Mouse (Mus musculus): ENCODE data around the gene Gdf15. TPM values are rescaled to one million over a fixed set of nuclear protein-coding genes. Genes with fewer than 3 reads are reported as not detected.
A peak's percentile ranks its signal among the peaks of the same experiment; 100 is the strongest.

Gdf15 gene
- total RNA-seq, 2 experiments from 2014 or later = 0.33 TPM; not detected in 1

DNA sequence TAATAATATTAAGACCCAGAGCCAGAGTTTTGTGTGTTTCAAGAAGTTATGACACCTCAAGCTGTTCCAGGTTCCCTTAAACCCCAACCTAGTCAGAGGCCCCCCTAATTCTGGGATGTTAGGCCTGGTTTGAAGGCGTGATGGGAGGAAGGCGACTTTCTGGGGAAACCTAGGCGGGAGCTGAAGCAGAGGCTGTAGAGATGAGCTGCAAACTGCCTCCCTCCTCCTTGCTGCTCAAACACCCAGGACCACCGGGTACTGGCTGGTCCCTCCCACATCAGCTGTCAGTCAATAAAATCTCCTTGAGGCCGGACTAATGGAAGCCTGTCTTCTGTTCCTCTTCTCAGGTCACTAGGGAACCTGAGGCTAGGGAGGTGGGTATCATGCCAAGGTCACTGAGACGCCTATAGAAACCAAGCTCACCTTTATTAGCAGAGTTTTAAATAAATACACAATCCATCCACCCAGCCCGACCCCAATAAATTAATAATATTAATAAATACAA lies 3.2 kb downstream of the Gdf15 start:
- DNase-seq = no peak

DNA sequence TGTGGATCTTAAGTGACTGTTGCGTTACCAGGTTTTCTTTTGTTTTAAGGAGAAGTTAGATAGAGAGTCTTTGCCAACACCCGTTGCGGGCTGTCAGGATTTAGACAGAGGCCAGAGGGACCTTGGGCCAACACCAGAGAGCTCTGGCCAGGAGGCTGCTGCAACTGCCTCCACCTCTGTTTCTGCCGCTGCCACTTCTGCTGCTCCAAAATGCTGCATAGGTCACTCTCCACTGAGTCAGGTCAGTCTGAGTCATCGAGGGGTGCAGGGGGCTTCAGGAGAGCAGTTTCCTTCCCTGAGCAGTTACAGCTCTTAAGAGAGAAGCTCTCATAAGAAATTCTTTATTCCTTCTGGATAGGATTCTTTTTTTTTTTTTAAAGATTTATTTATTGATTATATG lies 5.2 kb downstream of the Gdf15 start:
- no peak for DNase-seq

DNA sequence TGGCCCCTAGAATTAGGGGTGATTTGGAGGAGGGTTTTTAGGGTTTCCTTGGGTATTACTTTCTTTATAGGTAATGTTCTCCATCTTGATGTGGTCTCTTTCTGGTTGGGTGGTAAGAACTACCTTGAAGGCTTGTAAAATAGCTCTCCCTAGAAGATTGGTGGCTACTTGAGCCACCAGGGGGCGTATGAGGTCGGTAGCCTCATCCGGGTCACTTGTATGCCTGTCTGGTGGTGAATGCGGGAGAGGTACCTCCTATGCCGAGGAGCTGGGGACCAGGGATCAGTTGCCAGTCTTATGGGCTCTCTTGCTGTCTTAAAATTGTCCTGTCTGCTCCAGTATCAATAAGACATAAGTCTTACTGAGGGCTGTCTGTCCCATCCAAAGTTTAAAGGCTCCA lies 7.2 kb downstream of the Gdf15 start:
- DNase-seq = no peak

DNA sequence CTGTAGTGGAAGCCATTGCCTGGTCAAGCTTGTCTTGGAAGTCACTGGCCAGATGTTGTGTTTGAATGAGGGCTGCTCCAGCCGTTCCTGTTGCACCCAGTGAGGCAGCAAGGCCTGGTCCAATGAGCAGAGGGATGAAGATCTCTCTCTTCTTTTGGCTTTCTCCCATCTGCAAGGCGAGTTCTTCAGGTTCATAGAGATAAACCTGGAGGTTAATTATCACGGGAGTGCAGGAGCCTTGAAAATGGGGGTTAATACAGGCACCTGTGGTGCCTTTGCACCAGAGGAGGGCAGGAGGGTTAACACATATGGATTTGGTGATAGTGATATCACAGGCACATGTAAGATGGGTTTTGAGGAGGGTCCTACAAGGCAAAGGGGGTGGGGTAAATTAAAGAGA lies 10.0 kb downstream of the Gdf15 start:
- DNase-seq = no peak

DNA sequence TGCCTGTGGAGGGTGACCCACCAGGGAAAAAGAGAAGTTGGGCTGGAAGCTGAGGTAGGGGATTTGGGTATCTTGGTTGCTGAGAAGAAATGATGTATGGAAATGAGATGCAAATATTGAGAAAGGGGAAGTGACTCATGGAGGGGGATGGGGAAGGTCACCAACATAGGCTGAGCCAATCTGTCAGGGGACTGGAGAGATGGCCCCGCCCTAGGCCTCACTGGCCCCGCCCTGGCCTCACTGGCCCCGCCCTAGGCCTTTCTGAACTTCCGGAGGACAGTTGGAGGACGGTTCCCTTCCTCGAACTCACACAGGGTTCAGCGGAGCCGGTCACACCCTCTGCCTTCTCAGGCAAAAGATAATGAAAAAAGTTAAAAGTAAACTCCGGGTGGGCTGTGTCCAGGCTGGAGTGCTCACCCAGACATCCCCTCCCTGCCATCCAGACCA lies 13.3 kb downstream of the Gdf15 start:
- no peak for DNase-seq

DNA sequence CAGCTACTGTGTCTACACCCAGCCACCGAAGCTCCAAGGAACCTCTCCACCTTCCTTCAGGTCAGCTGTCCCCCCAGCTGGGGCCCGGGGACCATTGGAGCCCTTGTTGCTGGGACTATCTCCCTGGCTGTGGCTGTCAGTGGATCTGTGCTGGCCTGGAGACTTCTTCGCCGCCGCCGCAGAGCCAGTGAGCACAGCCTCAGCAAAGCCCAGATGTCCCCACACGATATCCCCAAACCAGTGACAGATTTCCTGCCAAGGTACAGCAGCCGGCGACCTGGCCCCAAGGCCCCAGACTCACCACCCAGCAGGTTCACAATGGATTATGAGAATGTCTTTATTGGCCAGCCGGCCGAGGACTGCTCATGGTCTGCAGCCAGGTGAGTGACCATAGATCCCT lies 14.3 kb downstream of the Gdf15 start:
- no peak for DNase-seq

DNA sequence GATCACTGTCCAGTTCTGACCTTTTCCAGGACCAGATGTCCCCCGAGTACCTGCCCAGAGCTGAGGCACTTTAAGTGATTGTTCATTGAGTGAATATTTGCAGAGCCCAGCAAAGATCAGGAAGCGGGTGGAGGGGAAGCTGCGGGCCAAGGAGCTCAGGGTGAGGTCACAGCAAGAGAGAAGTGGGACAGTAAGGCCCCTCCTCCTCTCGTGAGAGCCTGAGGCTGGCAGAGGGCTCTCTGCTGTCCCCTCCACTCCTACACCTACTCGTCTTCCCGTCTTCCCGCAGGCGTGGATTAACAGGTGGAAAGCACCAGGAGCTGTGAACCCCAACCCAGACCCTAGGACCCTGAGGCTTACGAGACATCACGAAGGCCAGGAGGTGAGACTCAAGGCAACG lies 15.6 kb downstream of the Gdf15 start:
- no peak for DNase-seq

DNA sequence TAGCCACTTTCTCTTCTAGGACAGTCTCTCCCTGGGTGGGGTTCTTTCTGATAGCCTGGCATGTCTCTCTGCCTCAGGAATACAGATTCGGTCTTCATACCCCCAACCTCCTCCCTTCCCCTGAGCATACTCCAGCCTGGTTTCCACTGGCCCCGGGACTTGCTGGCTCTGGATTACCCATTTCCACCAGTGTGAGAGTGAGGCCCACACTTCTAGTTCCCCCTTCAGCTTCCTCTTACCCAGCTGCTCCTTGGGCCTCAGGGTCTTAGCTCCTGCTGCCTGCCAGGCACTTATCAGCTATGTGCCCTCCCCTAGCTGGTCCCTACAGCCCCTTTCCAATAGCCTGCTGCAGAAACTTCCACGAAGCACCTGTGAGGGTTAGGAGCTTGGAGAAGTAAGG lies 16.4 kb downstream of the Gdf15 start, which contains the start of gene Lrrc25:
TSS of gene Lrrc25 (plus strand) at position 262 of the 400 bp plus-strand sequence.
- no peak for DNase-seq

DNA sequence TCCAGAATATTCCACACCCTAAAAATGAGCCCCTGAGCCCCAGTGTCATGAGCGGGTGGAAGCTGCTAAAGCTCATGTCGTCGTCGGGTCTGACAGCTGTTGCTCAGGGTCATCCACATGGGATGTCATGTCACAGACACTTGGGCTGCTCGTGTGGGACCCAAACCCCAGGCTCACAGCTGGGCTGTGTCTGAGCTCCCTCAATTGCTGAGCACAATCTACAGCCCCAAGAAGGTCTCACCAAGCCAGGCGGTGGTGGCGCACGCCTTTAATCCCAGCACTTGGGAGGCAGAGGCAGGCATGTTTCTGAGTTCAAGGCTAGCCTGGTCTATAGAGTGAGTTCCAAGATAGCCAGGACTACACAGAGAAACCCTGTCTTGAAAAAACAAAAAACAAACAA lies 17.0 kb downstream of the Gdf15 start:
- no peak for DNase-seq

DNA sequence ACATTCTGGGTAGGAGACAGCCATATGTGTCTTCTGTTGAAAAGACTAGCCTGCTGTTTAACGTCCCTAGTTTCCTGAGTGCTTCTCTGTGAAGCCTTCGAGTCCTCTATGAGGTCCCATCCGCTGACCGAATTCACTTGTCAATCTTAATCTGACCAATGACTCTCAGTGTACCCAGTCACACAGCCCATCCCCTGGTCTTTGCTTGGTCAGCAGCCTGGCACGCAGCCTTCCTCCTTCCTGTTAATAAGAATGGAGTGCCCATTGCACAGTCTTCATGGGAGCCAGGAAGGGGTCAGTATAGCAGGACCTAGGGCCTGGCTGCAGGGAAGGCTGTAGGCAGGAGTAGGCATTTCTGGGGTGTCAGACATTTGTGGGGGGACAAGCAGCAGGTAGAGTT lies 17.8 kb downstream of the Gdf15 start:
- no peak for DNase-seq

DNA sequence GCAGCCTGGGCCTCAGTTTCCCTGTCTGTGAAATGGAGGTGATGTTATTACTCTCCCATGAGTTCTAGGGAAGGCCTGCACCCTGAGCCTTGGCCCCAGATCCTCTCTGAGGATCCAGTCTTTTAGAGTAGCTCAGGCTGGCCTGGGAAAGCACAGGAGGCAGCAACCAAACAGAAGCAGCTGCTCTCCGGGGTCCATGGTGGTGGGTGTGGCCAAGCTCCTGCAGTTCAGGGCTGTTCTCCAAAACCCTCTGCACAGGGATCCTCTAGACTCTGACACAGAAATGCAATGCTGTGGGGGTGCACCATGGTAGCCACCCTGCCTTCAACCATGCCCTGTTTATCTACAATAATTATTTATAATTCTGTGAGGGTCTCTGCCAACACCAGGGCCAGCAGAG lies 18.5 kb downstream of the Gdf15 start:
- no peak for DNase-seq

DNA sequence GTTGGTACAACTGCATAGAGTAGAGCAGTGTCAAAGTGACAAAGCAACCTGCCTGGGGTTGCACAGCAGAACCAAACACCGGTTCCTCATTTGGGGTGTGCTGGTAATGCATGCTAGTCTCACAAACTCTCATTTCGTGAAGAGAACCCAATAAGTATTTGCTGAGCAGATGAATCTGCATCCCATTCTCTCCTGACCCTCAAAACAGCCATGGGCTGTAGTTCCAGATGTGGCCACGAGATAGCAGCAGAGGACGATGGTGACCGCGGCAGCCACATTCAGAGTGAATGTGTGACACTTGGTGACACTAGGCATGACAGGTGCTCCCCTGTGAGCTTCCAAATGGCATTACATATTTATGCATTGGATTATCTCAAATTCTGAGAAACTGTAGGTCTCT lies 20.4 kb downstream of the Gdf15 start:
- DNase-seq = peak; percentile 76

DNA sequence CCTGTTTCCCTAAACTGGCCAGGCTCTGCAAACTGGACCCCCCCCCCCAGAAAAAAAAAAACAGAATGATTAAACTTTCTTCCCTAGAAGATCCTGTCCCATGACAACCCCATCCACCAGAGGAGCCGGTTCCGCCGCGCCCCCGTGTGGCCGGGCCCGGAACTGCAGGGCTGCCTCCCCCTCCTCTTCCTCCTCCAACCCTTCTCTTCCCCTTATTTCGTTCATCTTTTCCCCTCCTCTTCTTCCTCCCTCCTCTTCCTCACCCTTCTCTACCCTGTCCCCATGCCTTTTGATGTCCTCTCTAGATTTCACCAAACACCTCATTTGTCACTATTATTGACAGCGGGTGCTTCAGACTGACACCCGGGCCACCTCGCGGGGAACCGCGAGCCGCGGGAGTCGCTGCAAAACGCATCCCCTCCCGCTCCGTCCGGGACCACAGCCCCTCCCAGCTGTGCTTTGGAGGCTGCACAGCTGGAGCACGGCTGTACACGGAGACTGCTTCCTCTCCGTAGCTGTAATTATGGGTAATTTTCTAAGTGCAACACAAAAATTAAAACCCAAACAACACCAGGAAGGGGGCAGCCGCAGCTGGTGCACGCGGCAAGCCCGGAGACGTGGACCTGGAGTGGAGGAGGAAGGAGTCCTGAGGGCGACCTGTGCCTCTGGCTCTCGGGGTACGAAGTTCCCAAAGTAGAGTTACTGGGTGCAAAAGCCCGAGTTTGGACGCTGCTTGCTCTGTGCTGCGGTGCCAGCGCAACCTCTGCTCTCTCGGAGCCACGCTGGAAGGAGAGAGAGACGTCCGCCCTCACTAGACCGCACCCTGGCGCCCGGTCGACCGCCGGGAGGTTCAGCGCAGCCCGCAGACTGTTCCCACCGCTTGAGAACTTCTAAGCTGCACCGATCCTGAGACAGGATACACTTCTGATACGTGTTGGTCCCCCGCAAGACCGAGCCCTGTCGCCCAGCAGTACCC lies 21.2 kb downstream of the Gdf15 start:
- DNase-seq = peak; percentile 88

DNA sequence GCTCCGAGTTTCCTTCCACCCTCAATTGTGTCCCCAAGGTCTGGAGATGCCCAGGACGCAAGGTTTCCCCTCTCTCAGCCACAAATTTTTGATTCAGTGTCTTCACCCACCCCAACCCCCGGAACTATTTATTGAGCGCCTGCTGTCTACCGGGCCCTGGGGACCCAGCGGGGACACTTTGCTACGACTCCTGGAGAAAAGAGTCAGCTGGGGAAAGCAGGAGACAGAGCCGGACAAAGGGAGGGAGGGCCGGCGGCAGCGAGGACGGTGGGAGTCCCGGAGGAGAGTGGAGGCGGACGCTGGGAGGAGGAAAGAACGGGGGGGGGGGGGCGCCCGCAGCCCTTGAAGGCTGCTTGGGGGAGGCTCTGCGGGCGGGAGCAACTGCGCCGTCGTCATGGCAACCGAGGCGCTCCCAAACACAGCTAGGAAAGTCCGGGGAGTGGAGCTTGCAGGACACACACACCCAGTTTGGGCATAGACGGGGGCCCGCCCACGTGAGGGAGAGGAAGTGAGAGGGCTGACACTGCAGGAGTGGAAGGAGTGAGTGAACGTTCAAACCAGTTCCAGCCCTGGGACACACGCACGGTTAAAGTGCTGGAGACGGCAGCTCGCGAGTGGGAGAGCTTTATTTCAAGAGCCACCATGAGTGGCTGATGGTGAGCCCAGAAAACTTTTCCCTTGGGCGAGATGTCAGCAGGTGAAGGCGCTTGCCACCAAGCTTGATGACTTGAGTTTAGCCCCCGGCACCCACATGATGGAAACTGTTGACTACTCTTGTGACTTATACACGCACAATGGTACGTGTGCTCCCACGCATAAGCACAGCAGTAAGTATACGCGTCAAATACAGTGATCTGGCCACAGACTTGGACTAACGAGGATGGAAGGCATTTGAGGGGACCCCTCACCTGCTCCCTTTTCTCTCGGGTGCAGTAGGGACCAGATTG lies 22.1 kb downstream of the Gdf15 start:
- DNase-seq = peak; percentile 93

DNA sequence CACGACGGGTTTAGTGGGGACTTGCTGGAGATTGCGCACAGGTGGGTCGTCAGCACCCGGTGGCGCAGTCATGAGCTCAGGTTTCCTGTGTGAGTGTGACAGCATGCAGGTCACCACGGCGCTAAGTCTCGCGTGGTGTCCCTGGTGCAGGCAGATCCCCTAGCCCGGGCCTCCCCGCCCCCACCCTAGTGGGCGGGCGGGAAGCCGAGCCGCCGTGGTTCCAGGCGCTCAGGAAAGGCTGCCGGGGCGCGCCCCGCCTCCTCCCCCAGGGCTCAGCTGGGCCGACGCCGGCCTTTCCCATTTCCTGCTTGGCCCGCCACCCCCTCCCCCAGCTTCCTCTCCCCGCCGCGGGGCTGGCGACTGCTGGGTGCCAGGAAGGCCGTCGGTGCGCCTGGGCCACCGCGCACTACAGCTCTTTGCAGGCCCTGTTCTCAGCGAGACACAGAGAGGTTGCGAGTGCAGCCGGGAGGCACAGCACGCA lies 22.8 kb downstream of the Gdf15 start:
- DNase-seq = peak; percentile 94

DNA sequence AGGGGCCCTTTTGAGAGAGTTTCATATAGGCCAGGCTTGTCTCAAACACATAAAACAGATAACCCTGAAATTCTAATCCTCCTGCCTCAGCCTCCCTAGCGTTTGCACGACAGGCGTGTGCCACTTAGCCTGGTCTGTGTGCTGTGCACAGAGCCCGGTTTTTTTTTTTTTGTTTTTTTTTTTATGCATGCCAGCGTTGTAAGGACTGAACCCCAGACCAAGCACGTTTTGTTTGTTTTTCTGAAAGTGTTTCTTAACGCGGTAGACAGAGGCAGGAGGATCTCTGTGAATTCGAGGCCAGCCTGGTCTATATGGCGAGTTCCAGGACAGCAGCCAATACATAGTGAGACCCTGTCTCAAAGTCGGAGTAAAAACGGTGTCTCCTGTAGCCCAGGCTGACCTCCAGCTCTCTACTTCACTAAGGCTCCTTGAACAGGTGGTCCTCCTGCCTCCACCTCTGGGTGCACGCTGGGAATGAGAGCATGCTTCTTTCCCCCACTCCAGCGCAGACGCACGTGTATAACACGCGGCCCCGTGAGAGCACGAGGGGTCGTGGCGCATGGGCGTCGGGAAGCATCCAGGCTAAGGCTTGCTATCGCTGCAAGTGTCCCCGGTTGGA lies 23.4 kb downstream of the Gdf15 start, which contains the start of gene Ssbp4:
TSS of gene Ssbp4 (minus strand) at position 124 of the 619 bp plus-strand sequence.
- DNase-seq = no peak

DNA sequence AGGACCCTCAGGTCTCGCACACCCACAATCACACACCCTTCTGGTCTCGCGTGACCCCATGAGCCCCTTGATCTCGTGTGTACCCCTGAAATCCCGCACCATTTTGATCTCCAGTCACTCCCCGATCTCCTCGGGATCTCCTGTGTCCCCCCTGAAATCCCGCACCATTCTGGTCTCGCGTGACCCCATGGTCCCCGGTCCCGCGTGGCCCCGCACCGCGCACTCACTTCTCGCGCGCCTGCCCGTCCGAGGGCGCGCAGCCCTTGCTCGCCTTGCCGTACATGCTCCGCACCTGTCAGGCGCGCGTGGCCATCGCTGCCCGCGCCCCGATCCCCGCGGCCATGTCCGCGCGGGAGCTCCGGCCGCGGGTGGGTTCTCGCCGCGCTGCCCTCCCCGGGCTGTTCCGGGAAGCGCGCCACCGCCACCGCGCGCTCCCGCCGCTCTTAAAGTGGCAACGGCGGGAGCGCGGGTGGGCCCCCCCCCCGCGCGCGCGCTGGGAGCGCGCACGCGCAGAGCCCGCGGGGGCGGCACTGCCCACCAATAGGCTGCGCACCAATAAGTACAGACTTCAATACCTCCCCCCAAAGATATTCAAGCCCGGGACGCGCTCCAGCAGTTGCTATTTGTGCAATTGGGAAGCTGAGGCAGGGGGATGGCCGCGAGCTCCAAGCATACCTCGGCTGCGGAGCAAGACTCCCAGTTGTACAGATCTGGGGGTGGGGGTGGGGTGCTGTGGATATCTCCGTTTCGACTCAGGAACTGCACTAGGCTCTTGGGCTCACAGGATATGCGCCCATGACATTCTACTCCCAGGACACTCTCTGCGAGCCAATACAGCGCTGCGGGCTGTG lies 24.1 kb downstream of the Gdf15 start:
- no peak for DNase-seq

DNA sequence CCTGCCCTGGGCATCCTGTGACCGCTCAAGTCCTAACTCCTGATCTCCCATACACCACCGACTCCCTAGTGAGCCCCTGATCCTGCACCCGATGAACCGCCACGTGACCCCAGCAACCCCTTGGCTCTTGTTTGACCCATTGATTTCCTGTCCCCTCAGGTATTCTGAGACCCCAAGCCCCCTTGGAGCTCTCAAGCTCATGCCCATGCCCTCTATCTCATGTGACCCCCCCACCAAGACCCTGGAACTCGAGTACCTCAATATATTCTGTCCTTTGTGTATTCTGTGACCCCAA lies 24.7 kb downstream of the Gdf15 start:
- no peak for DNase-seq

DNA sequence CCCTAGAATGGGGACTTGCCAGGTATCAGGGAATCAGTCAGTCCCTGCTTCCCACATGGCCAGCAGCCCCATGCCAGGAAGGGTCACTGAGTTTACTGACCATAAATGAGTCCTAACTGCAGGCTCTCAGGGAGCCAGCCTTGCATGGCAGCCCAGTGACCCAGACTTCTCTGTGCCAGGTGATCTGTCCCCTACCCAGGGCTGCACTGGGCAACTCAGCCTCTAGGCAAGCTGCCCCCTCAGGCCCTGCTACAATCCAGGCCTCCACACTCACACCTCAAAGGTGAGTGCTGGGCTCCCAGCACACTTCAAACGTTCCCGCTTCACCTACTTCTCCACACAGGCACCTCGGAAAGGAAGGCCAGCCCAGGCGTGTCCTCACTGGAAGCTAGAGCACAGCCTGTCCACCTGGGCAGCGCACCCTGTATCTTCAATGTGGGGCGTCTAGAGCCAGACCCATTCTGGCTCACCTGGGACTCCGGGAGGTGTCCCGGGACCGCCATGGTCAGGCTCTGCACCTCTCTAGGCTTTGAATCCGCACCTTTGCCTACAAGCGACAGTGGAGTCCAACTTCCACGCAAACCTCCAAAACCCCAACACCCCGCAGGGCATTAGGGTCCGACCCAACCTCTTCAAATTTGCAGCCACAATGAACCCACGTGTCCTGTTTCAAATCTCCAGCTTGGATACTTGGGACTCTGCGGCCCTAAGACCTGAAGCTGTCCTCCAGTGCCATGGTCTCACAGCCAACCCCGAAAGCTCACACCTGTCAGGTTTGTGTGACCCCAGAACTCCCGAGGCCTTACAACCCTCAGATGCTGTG lies 25.3 kb downstream of the Gdf15 start:
- no peak for DNase-seq
